Mouse (Mus musculus): ENCODE results near the gene Rasgrf1. TPM values are rescaled to one million over a fixed set of nuclear protein-coding genes. Genes with fewer than 3 reads are reported as not detected.

The Rasgrf1 gene
- polyA plus RNA-seq (2014; fragmentation: Nextera tagmentation; extraction: Ambion mirVana), result not detected in 2 replicates

GRCm38 (mm10) chr9:89909131-89910010, at the start of gene Rasgrf1:
Gene Rasgrf1 (plus strand): TSS chr9:89909908.
- Histone ChIP-seq H3K4me2 (peak within 1 kb of the TSS; percentile 67), H3K9ac (ENCODE audit: low read depth, low read length) (no peak within 1 kb of the TSS), H3K4me1 (replicated peaks; ENCODE audit: control insufficient read depth, insufficient read depth, low read length) (peaks cover 8% of the 10 kb centered on the region; the same call in 1 of the 2 replicates), H3K9me3 (ENCODE audit: control insufficient read depth, low read length) (no peaks in the 10 kb centered on the region), H3K4me3 (ENCODE audit: low read depth, low read length) (peak within 1 kb of the TSS; percentile 46), H3K27me3 (replicated peaks; ENCODE audit: control insufficient read depth, insufficient read depth, low read length) (peaks cover 67% of the 10 kb centered on the region), H3K27ac (ENCODE audit: low read depth, low read length) (no peak within 1 kb of the TSS), H3K36me3 (ENCODE audit: control insufficient read depth, insufficient read depth, low read length) (no peaks in the 10 kb centered on the region)
- ATAC-seq (replicated peaks; ENCODE audit: low FRiP score) (0 out of 2 replicates have a peak, but pooled peaks have one; percentile 15), DNase-seq (ENCODE audit: low spot score) (no peak)
- 2% methylated on average over 60 of the region's 64 CpGs for WGBS

GRCm38 (mm10) chr9:89860145-89860544, 49.6 kb upstream of the Rasgrf1 start:
- Histone ChIP-seq H3K9ac (ENCODE audit: low read depth, low read length) (no peak overlapping the region), H3K36me3 (ENCODE audit: control insufficient read depth, insufficient read depth, low read length) (no peaks in the 10 kb centered on the region), H3K9me3 (ENCODE audit: control insufficient read depth, low read length) (no peaks in the 10 kb centered on the region), H3K4me2 (no peak overlapping the region), H3K4me1 (replicated peaks; ENCODE audit: control insufficient read depth, insufficient read depth, low read length) (no peaks in the 10 kb centered on the region), H3K4me3 (ENCODE audit: low read depth, low read length) (no peak overlapping the region), H3K27ac (ENCODE audit: low read depth, low read length) (no peak overlapping the region), H3K27me3 (replicated peaks; ENCODE audit: control insufficient read depth, insufficient read depth, low read length) (no peaks in the 10 kb centered on the region)
- WGBS, result 67% methylated on average over 11 of the region's 11 CpGs
- ATAC-seq (replicated peaks; ENCODE audit: low FRiP score) (no peak), DNase-seq (ENCODE audit: low spot score) (no peak)

- Histone ChIP-seq H3K27ac (ENCODE audit: low read depth, low read length) (no peak overlapping the region), H3K4me3 (ENCODE audit: low read depth, low read length) (no peak overlapping the region), H3K9me3 (ENCODE audit: control insufficient read depth, low read length) (no peaks in the 10 kb centered on the region), H3K4me1 (replicated peaks; ENCODE audit: control insufficient read depth, insufficient read depth, low read length) (no peaks in the 10 kb centered on the region), H3K36me3 (ENCODE audit: control insufficient read depth, insufficient read depth, low read length) (no peaks in the 10 kb centered on the region), H3K4me2 (no peak overlapping the region), H3K27me3 (replicated peaks; ENCODE audit: control insufficient read depth, insufficient read depth, low read length) (no peaks in the 10 kb centered on the region), H3K9ac (ENCODE audit: low read depth, low read length) (no peak overlapping the region)
- no peak for DNase-seq (ENCODE audit: low spot score)
- 55% methylated on average over 6 of the region's 6 CpGs for WGBS
- no peak for ATAC-seq (replicated peaks; ENCODE audit: low FRiP score)
Measured at GRCm38 (mm10) chr9:89860584-89860983, 49.1 kb upstream of the Rasgrf1 start.

- no peak for DNase-seq (ENCODE audit: low spot score)
- no peak for ATAC-seq (replicated peaks; ENCODE audit: low FRiP score)
- H3K9me3 ChIP-seq (ENCODE audit: control insufficient read depth, low read length), result no peaks in the 10 kb centered on the region
- no peak overlapping the region for H3K4me3 ChIP-seq (ENCODE audit: low read depth, low read length)
- H3K9ac ChIP-seq (ENCODE audit: low read depth, low read length), result no peak overlapping the region
- no peaks in the 10 kb centered on the region for H3K36me3 ChIP-seq (ENCODE audit: control insufficient read depth, insufficient read depth, low read length)
- H3K27ac ChIP-seq (ENCODE audit: low read depth, low read length), result no peak overlapping the region
- whole genome bisulfite sequencing, result 49% methylated on average over 4 of the region's 4 CpGs
- H3K4me1 ChIP-seq (replicated peaks; ENCODE audit: control insufficient read depth, insufficient read depth, low read length), result no peaks in the 10 kb centered on the region
- no peak overlapping the region for H3K4me2 ChIP-seq
- peaks cover 23% of the 10 kb centered on the region for H3K27me3 ChIP-seq (replicated peaks; ENCODE audit: control insufficient read depth, insufficient read depth, low read length)
Measured at GRCm38 (mm10) chr9:89867141-89867540, 42.6 kb upstream of the Rasgrf1 start.

GRCm38 (mm10) chr9:89868093-89868729, 41.5 kb upstream of the Rasgrf1 start:
- WGBS, result 9% methylated on average over 16 of the region's 16 CpGs
- Histone ChIP-seq H3K4me2 (no peak overlapping the region), H3K27ac (ENCODE audit: low read depth, low read length) (no peak overlapping the region), H3K4me1 (replicated peaks; ENCODE audit: control insufficient read depth, insufficient read depth, low read length) (no peaks in the 10 kb centered on the region), H3K9ac (ENCODE audit: low read depth, low read length) (no peak overlapping the region), H3K4me3 (ENCODE audit: low read depth, low read length) (no peak overlapping the region), H3K27me3 (replicated peaks; ENCODE audit: control insufficient read depth, insufficient read depth, low read length) (peaks cover 23% of the 10 kb centered on the region), H3K36me3 (ENCODE audit: control insufficient read depth, insufficient read depth, low read length) (no peaks in the 10 kb centered on the region), H3K9me3 (ENCODE audit: control insufficient read depth, low read length) (no peaks in the 10 kb centered on the region)
- DNase-seq (ENCODE audit: low spot score), result no peak
- ATAC-seq (replicated peaks; ENCODE audit: low FRiP score), result no peak

- Histone ChIP-seq H3K27ac (ENCODE audit: low read depth, low read length) (no peak overlapping the region), H3K4me2 (no peak overlapping the region), H3K9me3 (ENCODE audit: control insufficient read depth, low read length) (no peaks in the 10 kb centered on the region), H3K4me3 (ENCODE audit: low read depth, low read length) (no peak overlapping the region), H3K9ac (ENCODE audit: low read depth, low read length) (no peak overlapping the region), H3K27me3 (replicated peaks; ENCODE audit: control insufficient read depth, insufficient read depth, low read length) (peaks cover 26% of the 10 kb centered on the region), H3K36me3 (ENCODE audit: control insufficient read depth, insufficient read depth, low read length) (no peaks in the 10 kb centered on the region), H3K4me1 (replicated peaks; ENCODE audit: control insufficient read depth, insufficient read depth, low read length) (no peaks in the 10 kb centered on the region)
- DNase-seq (ENCODE audit: low spot score) (no peak), ATAC-seq (replicated peaks; ENCODE audit: low FRiP score) (no peak)
- WGBS, result 17% methylated on average over 2 of the region's 2 CpGs
Measured at GRCm38 (mm10) chr9:89869594-89869993, 40.1 kb upstream of the Rasgrf1 start.

GRCm38 (mm10) chr9:89870531-89871150, 39.1 kb upstream of the Rasgrf1 start:
- DNase-seq (ENCODE audit: low spot score) (no peak), ATAC-seq (replicated peaks; ENCODE audit: low FRiP score) (no peak)
- H3K27ac ChIP-seq (ENCODE audit: low read depth, low read length), result no peak overlapping the region
- no peaks in the 10 kb centered on the region for H3K4me1 ChIP-seq (replicated peaks; ENCODE audit: control insufficient read depth, insufficient read depth, low read length)
- H3K27me3 ChIP-seq (replicated peaks; ENCODE audit: control insufficient read depth, insufficient read depth, low read length), result peaks cover 34% of the 10 kb centered on the region
- 8% methylated on average over 8 of the region's 8 CpGs for WGBS
- H3K36me3 ChIP-seq (ENCODE audit: control insufficient read depth, insufficient read depth, low read length), result no peaks in the 10 kb centered on the region
- H3K9me3 ChIP-seq (ENCODE audit: control insufficient read depth, low read length), result no peaks in the 10 kb centered on the region
- no peak overlapping the region for H3K9ac ChIP-seq (ENCODE audit: low read depth, low read length)
- no peak overlapping the region for H3K4me3 ChIP-seq (ENCODE audit: low read depth, low read length)
- H3K4me2 ChIP-seq, result no peak overlapping the region

GRCm38 (mm10) chr9:89872137-89872536, 37.6 kb upstream of the Rasgrf1 start:
- Histone ChIP-seq H3K4me3 (ENCODE audit: low read depth, low read length) (no peak overlapping the region), H3K9ac (ENCODE audit: low read depth, low read length) (no peak overlapping the region), H3K27ac (ENCODE audit: low read depth, low read length) (no peak overlapping the region), H3K27me3 (replicated peaks; ENCODE audit: control insufficient read depth, insufficient read depth, low read length) (peaks cover 35% of the 10 kb centered on the region), H3K36me3 (ENCODE audit: control insufficient read depth, insufficient read depth, low read length) (no peaks in the 10 kb centered on the region), H3K4me1 (replicated peaks; ENCODE audit: control insufficient read depth, insufficient read depth, low read length) (no peaks in the 10 kb centered on the region), H3K4me2 (no peak overlapping the region), H3K9me3 (ENCODE audit: control insufficient read depth, low read length) (no peaks in the 10 kb centered on the region)
- ATAC-seq (replicated peaks; ENCODE audit: low FRiP score) (no peak), DNase-seq (ENCODE audit: low spot score) (no peak)
- WGBS, result 72% methylated on average over 6 of the region's 6 CpGs

Data from liver, embryonic 11.5 days (tissue).